9 mouse cellular contexts compared by ENCODE assay signal in the genomic region with DNA sequence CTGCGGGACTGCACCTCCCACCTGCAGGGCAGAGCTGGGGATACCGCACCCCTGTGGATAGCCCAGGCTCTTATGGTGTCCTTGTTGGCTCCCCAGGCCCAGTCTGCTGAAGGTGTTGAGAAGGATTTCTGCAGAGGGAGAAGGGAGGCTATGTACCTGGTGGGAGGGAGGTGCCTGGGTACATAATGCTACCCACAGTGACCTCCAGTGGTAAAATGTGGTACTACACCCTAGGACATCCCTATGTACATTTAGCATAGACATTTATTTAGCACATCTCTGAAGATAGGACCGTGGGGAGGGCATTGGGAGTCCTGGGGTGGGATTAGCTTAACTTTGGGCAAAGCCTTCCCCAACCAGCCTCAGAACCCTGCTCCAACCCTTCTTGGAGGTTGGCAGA. TPM values are rescaled to one million over a fixed set of nuclear protein-coding genes. Genes with fewer than 3 reads are reported as not detected.
A peak's percentile ranks its signal among the peaks of the same experiment; 100 is the strongest.
DNase-seq lines count a peak whose midpoint lies in the region; ATAC-seq and TF ChIP-seq lines count a peak whose summit lies in the region.
"Had no signal": no experiment of that assay in that cellular context is flagged by ENCODE, and none has a peak within 500 bp of the region (broad histone marks: within the 10 kb centered on the region; RNA-seq: fewer than 3 reads in every experiment).

No protein-coding gene starts in this region.

- H3K4me1 ChIP-seq in embryonic facial prominence, embryonic 12.5 days: no peaks in the 10 kb centered on the region
- no peaks in the 10 kb centered on the region for H3K4me1 ChIP-seq in limb, embryonic 14.5 days (ENCODE audit: control insufficient read depth, insufficient read depth, low read length)

- no peak for TF ChIP-seq POLR2A in limb, embryonic 14.5 days (IDR thresholded peaks at IDR 0.05; ENCODE audit: borderline replicate concordance, extremely low read depth, insufficient read depth, insufficient read length)

- 49% methylated on average over 3 of the region's 3 CpGs for WGBS in embryonic facial prominence, embryonic 12.5 days
- 38% methylated on average over 3 of the region's 3 CpGs for WGBS in limb, embryonic 14.5 days

- no peak overlapping the region for H3K9ac ChIP-seq in embryonic facial prominence, embryonic 12.5 days
- H3K9ac ChIP-seq in limb, embryonic 14.5 days (ENCODE audit: low read depth, low read length, severe bottlenecking): no peak overlapping the region

- ATAC-seq in embryonic facial prominence, embryonic 12.5 days (ENCODE audit: insufficient number of reproducible peaks, insufficient read depth, low FRiP score, low TSS enrichment): 0 out of 2 replicates have a peak, but pooled peaks have one; percentile 3
- ATAC-seq in limb, embryonic 14.5 days (ENCODE audit: low FRiP score, low read depth): peak; percentile 35; the same call in 1 of the 2 replicates
- ATAC-seq: Patski had no signal

- H3K36me3 ChIP-seq in embryonic facial prominence, embryonic 12.5 days: peaks cover 58% of the 10 kb centered on the region
- H3K36me3 ChIP-seq in limb, embryonic 14.5 days (ENCODE audit: control insufficient read depth, insufficient read depth, low read length): peaks cover 50% of the 10 kb centered on the region

- no peaks in the 10 kb centered on the region for H3K9me3 ChIP-seq in embryonic facial prominence, embryonic 12.5 days
- H3K9me3 ChIP-seq in limb, embryonic 14.5 days (ENCODE audit: control insufficient read depth, low read length): no peaks in the 10 kb centered on the region

- H3K27ac ChIP-seq in embryonic facial prominence, embryonic 12.5 days: no peak overlapping the region
- H3K27ac ChIP-seq in limb, embryonic 14.5 days (replicated peaks; ENCODE audit: low read depth, low read length): no peak overlapping the region

- DNase-seq in adrenal gland, postnatal 36 days: peak; percentile 5 to 21
- DNase-seq in adrenal gland, postnatal 25 days: no peak
- DNase-seq in spleen, adult 12 weeks (ENCODE audit: low spot score): peak; percentile 13
- no peak for DNase-seq in spleen, postnatal 36 days (ENCODE audit: low spot score in 2 of 2)
- peak; percentile 54 to 77 for DNase-seq in kidney, adult 8-10 months
- DNase-seq in limb, embryonic 14.5 days (ENCODE audit: low spot score): peak; percentile 77
- DNase-seq in right cerebral cortex, postnatal 10 days (ENCODE audit: low spot score in 2 of 2): peak; percentile 58 to 70

- H3K4me3 ChIP-seq in embryonic facial prominence, embryonic 12.5 days: no peak overlapping the region
- no peak overlapping the region for H3K4me3 ChIP-seq in limb, embryonic 14.5 days (replicated peaks; ENCODE audit: low read length)

- H3K27me3 ChIP-seq in embryonic facial prominence, embryonic 12.5 days: no peaks in the 10 kb centered on the region
- H3K27me3 ChIP-seq in limb, embryonic 14.5 days (ENCODE audit: control insufficient read depth, insufficient read depth, low read length): no peaks in the 10 kb centered on the region
- H3K27me3 ChIP-seq: Patski had no signal

- H3K4me2 ChIP-seq in embryonic facial prominence, embryonic 12.5 days (replicated peaks): no peak overlapping the region
- no peak overlapping the region for H3K4me2 ChIP-seq in limb, embryonic 14.5 days (replicated peaks; ENCODE audit: low read depth, low read length, severe bottlenecking)

RNA-seq across cellular contexts. Expression of a gene that starts 28.5 kb away (rescaled TPM):
- total RNA-seq in adrenal gland, postnatal 36 days (2021): under 1 TPM; 0.13 to 0.59 TPM
- total RNA-seq in adrenal gland, postnatal 25 days (2021): 0.21 and 0.62 TPM in 2 replicates
- 6.0 TPM in 2 replicates for polyA plus RNA-seq in embryonic facial prominence, embryonic 12.5 days (2016; fragmentation: Nextera tagmentation; extraction: Ambion mirVana)
- polyA plus RNA-seq in limb, embryonic 14.5 days (2012; rRNA removed): 4.2 and 6.0 TPM in 2 replicates
- polyA plus RNA-seq in limb, embryonic 14.5 days (2014; fragmentation: Nextera tagmentation; extraction: Ambion mirVana): 6.1 and 6.2 TPM in 2 replicates

Comparison
In these comparisons a context has a peak if more than half of its experiments do, and no peak if none do; other contexts are left out.
1. DNase-seq: peak in adrenal gland, postnatal 36 days (2 of 2), spleen, adult 12 weeks (single experiment), kidney, adult 8-10 months (2 of 2), limb, embryonic 14.5 days (single experiment) and right cerebral cortex, postnatal 10 days (2 of 2); none in adrenal gland, postnatal 25 days (single experiment) and spleen, postnatal 36 days (0 of 2).